Mouse (Mus musculus) c-Kit-negative CD71-positive TER-119-positive erythroid progenitor cells, embryonic 14.5 days (primary cell): ENCODE results near the gene Mgat4d.
"Not testable (repeated sequence)": the region's sequence is repeated elsewhere in the genome, so short reads cannot be mapped to it uniquely, and the experiment has no call there.

Experiments used
- DNase-seq: peaks from one replicate; pipeline ENCODE4 v3.0.0-alpha.2; 2013; ENCODE audit warnings: low read depth, low spot score

Gene Mgat4d

DNA sequence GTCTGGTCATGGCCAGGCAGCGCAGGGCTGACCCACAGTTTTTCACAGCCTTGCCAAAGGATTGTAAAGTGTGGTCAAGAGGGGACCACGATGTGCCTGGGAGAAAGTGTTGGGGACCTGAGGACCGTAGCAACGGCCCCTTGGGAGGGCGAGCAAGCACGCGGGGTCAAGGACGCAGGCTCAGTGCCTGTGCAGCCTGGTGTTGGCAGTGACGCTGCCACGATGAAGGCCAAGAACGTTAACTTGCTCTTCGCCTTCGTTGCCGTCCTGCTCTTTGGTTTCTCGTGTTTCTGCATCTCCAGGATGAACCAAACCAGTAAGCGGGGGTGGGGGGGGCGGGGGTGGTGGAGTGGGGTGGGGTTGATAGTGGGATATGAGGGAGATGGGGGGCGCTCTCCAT lies at the start of gene Mgat4d:
Gene Mgat4d, plus strand, starts transcription at position 209 of the 400 bp plus-strand sequence.
- DNase-seq, result no peak

DNA sequence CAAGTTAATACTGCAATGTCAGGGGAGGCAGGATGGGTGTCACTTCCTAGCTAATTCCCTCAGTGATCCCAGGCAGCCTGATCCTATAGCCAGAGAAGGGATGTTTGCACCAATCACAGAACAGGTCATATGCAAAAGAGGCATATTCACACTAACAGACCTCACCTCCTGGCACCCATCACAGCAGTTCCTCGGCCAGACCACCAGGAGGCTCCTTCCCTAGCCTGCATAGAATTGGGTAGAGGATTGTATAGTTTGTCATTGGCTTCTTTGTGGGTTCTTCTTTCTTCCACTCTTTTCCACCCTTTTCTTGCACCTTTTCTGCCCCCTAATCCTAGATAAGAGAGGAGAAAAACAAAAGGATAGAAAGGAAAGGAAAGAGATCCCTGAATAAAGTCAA lies 48.1 kb upstream of the Mgat4d start:
- DNase-seq, result no peak

DNA sequence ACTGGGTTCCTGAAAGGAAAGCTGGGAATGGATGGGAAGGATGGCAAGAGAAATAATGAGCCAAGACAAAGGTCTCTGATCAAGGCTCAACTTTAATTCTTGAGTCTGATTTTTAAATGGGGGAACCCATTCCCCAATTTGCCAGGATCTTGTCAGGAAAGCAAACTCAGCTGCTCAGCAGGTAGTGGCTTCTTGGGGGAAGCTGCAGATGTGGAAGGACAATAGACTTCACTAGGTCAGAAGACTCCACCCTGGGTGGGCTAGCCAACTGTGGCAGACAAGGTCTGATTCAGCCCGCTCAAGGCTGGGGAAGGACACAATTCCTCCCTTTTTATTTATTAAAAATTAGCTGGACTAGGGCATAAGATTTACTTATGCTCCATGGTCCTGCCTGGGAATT lies 43.3 kb upstream of the Mgat4d start:
- no peak for DNase-seq

DNA sequence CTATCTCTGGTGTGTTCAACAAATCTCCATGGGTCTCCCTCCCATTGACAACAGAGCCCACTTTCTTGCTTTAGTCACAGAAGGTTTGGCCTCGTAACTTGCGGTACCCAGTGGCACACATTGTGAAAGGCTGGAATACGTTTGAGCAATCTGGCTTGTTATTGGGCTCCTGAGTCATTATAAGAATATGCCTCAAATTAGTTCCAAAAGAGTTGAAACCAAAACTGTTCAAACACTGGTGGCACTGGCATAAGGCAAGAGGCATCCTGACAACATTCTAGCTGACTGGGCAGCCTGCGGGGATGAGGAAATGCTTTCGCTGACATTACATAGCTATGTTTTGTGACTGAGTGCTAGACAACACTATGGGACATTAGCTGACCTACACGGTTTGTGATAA lies 38.4 kb upstream of the Mgat4d start:
- no peak for DNase-seq

DNA sequence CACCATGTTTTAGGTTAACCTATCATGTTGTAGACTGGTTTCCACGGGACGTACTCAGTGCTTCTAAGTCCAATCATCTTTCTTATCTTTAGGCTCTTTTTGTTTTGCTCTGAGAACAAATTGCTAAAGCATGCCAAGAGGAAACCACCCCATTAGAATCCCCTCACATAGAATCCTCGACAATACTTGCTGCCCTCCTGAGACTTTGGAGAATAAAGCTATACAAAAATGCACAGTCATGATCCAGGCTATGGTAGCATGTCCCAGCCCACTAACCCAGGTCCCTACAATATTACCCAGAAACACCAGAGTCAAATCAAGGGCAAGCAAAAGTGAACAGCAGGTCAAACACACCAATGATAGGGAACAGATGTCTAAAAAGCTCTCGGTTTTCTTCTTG lies 33.2 kb upstream of the Mgat4d start:
- not testable (repeated sequence) for DNase-seq

DNA sequence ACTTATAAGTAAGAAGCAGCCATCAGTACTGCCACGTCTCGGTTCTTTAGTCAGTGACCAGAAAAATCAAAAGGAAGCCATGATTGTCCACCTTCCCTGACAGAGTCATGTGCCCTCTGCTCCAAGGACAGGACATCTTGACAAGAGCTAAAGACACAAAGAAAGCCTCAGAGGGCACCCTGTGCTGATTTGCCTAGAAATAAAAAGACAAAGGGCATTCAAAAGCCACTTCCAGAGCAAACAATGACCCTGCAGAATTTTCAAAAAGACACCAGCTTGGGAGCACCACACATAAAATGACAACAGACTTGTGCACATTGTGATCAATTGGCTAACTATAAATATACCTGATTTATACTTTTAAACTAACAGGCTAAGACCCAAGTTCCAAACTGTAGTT lies 32.6 kb upstream of the Mgat4d start:
- no peak for DNase-seq

DNA sequence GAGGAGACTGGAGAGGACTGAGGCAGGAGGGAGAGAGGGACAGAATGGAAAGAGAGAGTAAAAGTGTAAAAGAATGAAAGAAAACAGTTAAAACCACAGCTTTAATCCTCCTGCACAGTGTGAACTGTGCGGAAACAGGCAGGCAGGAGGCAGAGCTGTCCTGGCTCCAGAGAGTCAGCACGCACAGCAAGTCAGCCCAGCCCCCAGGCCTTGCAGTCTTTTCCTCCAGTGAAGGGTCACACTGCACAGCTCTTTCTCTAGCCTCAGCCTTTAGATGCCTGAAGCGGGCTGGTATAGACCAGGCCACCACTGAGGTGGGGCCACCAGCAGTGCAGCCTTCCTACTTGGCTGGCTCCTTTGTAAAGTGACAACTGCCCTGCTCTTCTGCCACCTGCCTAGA lies 27.7 kb upstream of the Mgat4d start:
- DNase-seq, result no peak

DNA sequence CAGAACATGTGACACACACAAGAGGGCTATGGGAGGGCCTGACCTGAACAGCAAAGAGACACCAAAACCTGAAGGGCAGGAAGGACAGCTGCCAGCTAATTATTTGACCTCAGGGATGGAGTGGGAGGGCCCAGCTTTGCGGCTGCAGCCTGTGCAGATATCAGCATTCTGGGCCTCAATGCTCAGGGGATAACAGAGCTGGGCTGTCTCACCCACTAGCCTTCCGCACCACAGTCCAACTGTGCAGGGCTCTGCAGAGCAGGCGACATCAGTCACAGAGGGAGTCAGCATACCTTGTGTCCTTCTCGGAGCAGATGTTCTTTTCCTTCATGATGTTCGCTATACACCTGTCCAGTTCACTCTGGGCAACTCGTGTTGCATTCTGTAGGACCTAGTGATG lies 25.9 kb upstream of the Mgat4d start:
- no peak for DNase-seq

DNA sequence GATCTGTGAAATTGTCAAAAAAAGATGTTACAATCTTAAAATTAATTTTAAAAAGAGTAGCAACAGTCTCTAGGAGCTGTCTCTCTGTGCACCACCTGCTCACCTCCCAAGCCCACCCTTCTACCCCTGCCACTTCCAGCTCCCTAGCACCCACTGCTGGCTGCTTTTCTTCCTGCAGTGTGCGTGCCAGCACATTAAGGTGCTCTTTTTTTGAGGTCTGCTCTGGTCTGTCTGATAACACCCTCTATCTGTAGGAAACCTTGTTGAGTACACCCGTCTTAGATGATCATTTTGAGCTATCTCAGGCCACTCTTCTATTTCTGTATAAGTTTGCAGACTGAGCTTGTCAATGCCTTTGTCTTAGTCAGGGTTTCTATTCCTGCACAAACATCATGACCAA lies 25.2 kb upstream of the Mgat4d start:
- DNase-seq, result no peak

DNA sequence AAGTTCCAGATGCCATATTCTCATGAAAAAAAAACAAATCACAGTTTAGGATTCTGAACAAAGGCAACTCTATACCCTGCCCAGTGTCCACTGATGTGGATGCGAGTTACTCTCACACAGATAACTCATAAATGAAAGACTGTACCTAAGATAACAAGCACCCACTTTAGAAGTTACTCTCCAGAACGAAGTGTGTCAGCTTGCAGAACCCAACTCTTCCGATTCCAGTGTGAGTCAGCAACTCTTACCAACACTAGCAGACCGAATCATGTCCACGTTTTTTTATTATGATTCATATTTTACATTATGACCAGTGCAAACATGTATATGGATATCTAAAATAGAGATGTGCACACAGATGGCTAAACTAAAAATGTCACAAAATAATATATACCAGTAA lies 20.4 kb upstream of the Mgat4d start:
- no peak for DNase-seq

DNA sequence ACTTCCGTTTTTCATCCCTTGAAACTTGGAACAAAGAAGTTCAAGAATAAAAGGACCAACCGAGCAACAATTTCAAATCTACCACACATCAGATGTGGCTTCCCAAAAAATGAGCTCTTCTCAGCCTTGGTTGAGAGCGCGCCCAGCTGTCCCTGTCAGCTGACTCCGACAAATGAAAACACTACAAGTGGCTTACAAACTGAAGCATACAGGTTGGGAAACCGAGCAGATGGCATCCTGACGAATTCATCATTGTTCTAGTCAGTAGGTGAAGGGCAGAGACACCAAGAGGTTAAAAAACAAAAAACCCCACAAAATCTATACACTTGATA lies 16.7 kb upstream of the Mgat4d start:
- DNase-seq, result no peak

DNA sequence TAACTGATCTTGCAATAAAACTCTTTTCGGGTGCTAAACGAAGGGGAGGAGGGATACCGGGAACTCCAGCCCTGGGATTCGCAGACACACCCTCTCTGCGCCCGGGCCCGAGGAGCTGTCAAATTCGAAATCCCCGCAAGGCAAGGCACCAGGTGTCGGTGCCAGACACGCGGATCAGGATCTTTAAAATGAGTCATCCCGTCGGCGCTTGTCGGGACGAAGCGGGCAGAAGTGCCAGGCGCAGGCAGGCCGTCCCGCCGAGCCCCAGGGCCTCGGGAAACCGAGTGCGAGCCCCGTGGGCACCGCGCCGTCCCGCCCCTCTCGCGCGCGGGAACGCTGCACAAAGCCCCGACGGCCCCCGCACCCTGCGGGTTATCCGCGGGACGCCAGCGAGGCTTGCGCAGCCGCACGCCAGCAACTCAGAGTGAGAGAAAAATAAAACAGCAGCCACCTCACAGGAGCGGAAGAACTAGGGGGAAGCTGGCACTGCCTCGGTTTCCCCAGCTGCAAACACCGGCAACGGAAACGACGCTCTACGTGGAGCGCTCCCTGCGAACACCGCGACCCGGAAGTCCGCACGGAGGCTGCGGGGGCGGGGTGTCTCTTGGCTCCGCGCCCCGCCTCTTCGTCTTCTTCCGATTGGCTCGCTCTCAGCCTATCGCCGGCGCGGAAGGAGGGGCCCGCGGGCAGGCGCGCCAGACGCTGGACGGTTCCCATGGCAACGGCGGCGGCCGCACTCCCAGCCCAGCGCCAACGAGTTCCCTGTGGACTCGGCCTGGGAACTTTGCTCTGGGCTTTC lies 16.2 kb upstream of the Mgat4d start, which contains the start of gene Elmod2:
Gene Elmod2, minus strand, starts transcription at position 588 of the 799 bp plus-strand sequence.
- DNase-seq, result peak; percentile 91

DNA sequence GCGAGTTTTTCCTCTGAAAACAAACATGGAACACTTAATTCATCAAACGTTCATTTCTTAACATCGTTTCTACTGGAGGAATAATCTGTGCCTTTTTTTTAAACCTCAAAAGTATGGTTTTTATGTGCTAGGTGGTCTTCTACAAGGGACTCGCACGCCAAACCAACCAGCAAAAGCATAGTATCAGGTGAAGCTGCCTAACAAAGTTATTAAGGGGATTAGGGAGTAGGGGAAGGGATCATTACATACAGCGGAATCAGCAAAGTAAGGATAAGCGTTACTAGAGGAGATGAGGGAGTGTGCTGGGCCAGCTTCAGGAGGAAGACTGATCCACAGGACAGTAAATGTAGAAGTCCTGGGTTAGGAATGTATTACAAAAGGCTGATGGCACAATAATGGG lies 15.4 kb upstream of the Mgat4d start:
- DNase-seq, result no peak

DNA sequence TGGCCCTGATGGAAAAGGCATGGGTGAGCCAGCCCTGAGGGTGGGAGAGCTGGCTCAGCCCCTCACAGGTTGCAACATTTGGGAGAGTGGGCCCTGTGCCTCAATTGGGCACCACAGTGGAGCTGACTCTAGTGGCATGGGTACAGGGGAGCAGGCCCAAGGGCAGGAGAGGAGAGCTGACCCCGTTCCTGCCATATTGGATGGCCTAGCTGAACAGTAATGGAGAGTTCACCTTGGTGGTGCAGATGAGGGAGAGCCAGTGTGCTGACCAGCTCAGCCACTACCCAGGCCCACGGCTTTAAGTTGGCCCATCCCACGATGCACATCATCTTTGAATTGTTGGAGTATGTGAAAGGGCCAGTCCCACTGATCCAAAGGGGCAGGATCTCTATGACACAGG lies 6.2 kb upstream of the Mgat4d start:
- no peak for DNase-seq

DNA sequence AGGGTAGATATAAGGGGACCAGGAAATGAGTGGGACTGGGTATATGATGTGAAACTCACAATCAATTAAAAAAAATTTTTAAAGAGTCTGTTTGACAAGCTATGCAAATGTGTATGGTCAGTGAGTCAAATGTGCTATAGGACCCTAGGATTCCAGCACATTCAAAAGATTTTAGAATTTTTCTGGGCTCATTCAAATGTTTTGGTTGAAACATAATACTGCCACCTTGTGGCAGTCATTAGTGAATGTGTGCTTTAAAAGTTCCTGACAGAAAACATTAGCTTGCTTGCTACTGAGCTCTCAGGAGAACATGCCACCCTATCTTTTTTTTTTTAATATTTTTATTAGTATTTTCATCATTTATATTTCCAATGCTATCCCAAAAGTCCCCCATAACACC lies 5.6 kb upstream of the Mgat4d start:
- DNase-seq, result no peak

DNA sequence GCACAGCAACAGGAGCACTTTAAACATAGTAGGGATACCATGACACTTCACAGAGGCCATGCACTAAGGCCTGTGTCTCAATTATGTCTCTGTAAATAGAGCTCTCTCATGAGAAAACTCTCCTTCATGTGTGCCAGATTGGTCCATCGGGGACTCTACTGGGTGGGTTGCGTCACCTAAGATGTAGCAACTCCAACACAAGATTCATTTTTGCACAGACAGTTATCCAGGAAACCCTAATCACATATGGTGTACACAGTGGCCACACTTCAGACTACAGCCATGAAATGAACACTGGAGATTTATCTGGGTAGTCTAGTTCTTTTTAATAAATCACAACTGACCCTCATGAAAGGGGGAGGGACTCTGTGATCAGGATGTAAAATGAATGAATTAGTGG lies 3.0 kb downstream of the Mgat4d start:
- DNase-seq, result no peak

DNA sequence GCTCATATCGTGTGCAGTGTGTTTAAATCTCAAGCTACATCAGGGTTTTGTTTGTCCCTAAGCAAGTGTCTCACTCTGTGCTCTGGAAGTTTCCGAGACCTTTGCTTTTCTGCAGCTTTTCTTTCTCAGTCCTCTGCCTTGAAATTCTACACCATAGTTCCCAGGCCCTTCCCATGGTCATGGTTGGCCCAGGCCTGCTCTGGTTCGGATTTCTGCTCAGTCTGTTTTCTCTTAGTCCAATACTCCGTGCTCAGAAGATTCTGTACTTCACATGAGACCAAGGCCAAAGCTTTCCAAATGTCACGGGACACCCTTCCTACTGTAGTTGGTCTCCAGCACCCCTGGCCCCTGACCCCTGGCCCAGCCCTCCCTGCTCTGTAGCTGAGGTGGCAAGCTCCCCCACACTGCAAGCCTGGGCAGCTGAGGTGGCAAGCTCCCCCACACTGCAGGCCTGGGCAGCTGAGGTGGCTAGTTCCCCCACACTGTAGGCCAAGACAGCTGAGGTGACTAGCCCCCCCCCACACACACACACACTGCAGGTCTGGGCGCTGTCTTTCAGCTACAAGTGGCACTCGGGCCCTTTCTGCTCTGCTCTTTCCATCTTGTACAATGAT lies 15.0 kb downstream of the Mgat4d start:
- no peak for DNase-seq

DNA sequence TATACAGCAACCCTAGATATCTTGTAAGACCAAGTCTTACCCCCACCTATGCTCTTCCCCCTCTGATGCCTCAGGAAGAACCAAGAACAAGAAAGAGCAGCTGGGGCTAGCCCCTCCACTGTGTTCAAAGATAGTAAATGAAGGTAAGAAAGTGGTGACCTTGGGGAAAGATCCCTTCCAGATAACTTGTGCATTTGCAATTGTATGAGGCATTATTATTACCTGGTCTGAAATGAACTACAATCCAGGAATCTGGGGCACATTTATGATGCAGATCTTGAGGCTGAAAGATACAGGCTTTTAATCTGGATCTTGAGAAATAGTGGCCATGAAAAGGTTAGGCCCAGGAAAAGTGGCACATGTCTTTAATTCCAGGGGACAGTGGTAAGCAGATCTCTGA lies 29.0 kb downstream of the Mgat4d start:
- DNase-seq, result no peak

DNA sequence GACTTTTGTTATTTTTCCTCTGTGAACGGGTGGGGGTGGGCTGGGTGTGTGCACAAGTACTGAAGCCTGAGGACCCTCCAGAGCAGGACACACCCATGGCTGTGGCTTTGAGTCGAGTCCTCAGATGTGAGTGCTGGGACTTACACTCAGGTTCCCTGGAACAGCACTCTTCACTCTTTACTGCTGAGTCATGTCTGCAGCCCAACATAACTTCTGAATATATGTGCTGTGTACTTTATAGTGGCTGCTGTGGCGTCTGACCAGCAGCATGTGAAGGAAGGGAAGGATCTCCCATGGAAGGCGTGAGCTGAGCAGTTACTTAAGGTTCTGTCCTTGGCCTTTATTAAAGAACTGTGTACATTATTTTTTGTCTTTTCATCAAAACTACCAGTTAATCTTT lies 31.9 kb downstream of the Mgat4d start:
- no peak for DNase-seq

DNA sequence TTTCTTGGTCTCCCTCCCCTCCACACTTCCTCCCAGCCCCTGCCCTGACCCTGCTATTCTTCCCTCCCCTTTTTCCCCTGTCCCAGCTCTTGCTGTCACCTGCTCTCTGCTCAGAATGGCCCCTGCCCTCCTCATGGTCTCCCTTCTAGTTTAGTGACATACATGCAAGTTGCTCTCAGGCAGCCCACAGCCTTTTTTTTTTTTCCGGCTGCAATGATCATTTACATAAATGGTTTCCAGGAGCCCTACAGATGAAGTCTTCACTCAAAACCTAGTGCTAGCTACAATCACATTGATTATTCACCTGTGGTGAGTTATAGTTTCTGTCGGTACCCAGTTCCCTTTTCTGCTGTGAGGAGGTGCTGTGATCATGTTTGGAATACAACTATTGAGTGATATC lies 32.7 kb downstream of the Mgat4d start:
- DNase-seq, result no peak

DNA sequence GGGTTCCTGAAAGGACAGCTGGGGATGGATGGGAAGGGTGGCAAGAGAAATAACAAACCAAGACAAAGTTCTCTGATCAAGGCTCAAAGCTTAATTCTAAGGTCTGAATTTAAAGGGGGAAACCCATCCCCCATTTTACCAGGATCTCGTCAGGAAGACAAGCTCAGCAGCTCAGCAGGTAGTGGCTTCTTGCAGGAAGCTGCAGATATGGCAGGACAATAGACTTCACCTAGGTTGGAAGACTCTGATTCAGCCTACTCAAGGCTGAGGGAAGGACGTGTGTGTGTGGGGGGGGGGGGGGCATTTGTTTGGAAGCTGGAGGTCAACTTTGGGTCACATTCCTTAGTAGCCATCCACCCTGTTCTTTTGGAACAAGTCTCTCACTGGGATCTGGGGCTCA lies 34.6 kb downstream of the Mgat4d start:
- DNase-seq, result no peak

DNA sequence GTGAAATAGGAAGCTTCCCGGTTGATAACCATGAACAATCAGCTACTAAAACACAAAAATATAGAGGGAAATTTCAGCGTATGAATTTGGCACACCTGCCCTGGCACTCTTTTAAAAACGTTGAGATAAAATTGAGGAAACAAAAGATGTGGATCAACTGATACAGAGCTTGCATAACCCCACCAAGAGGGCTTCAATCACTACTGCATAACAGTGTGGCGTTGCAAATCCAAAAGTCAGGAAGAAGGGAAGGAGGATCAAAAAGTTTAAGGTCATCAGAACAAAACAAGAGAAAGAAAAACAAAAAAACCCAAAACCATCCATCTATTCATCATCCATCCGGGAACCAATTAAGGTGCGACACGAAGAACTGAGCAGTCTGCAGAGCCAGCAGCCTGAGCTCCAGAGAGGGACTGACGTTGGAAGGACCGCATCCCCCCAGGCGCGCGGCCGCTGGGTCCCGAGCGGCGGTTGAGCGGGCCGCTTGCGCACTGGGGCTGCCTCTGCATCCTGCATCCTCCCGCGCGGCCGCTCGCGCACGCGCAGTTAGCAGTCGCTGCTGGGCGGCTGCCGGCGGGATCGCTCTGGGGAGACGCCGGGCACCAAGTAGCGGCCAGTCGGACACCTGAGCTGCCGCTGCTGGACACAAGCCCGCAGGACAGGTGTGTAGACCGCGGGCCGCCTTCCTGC lies 41.2 kb downstream of the Mgat4d start, which contains the start of gene Clgn:
Gene Clgn, plus strand, starts transcription at position 552 of the 690 bp plus-strand sequence.
- DNase-seq, result no peak
